Mouse (Mus musculus) C2C12 (cell line): ENCODE measurements around the gene Add1.

ENCODE experiments used
- CEBPB ChIP-seq: IDR thresholded peaks from one replicate; pipeline ENCODE4 v1.6.1; 2011; ENCODE audit warnings: low read depth, mild to moderate bottlenecking, control low read depth, moderate library complexity
- CTCF ChIP-seq: IDR thresholded peaks from one replicate; pipeline ENCODE4 v1.5.1; 2011; ENCODE audit not compliant: control insufficient read depth, insufficient read depth, insufficient read length
- FOSL1 ChIP-seq: IDR thresholded peaks from one replicate; pipeline ENCODE4 v1.8.0; 2011; ENCODE audit warnings: mild to moderate bottlenecking, low read length; ENCODE audit not compliant: poor library complexity, insufficient read depth, severe bottlenecking
- MAX ChIP-seq: IDR thresholded peaks from one replicate; pipeline ENCODE4 v1.6.1; 2011; ENCODE audit warnings: mild to moderate bottlenecking, control low read depth
- MYOD1 ChIP-seq: IDR thresholded peaks from one replicate; pipeline ENCODE4 v1.6.1; 2011; ENCODE audit warnings: low read depth; ENCODE audit not compliant: control insufficient read depth, insufficient read length
- MYOG ChIP-seq: IDR thresholded peaks from one replicate; pipeline ENCODE4 v1.6.1; 2011; ENCODE audit not compliant: control insufficient read depth, insufficient read length; ENCODE audit errors: extremely low read depth
- USF1 ChIP-seq: IDR thresholded peaks from one replicate; pipeline ENCODE4 v1.6.1; 2011; ENCODE audit warnings: low read depth, mild to moderate bottlenecking, control low read depth, moderate library complexity

- TF ChIP-seq CTCF (no peak), CEBPB (no peak), MYOD1 (no peak), MAX (no peak), USF1 (no peak), MYOG (no peak), FOSL1 (no peak)
Observed at GRCm38 (mm10) chr5:34538527-34538926, 34.9 kb upstream of the Add1 start.
